Mouse (Mus musculus) forebrain, embryonic 11.5 days (tissue): ENCODE results near the gene Rai2. TPM values are rescaled to one million over a fixed set of nuclear protein-coding genes. Genes with fewer than 3 reads are reported as not detected.
A peak's percentile ranks its signal among the peaks of the same experiment; 100 is the strongest.
"Not testable (repeated sequence)": the region's sequence is repeated elsewhere in the genome, so short reads cannot be mapped to it uniquely, and the experiment has no call there.

Source experiments
- ATAC-seq: fragments of 200-750 bp; cut with Nextera tagmentation; replicated peaks from 2 replicates; pipeline ENCODE4 v1.8.0; 2017; ENCODE audit warnings: moderate TSS enrichment; ENCODE audit not compliant: low FRiP score
- DNase-seq: peaks from one replicate; pipeline ENCODE4 v3.0.0-alpha.2; 2017; ENCODE audit warnings: low spot score
- H3K27ac ChIP-seq: fragments of 300-500 bp; sonication (generic); 2 replicates; pipeline ENCODE4 v1.5.1; 2014; ENCODE audit warnings: low read depth, low read length
- H3K27me3 ChIP-seq: fragments of 300-500 bp; sonication (generic); 2 replicates; pipeline ENCODE4 v1.6.1; 2014; ENCODE audit warnings: mild to moderate bottlenecking, low read length, mixed read lengths; ENCODE audit not compliant: control insufficient read depth, insufficient read depth
- H3K36me3 ChIP-seq: fragments of 300-500 bp; sonication (generic); 2 replicates; pipeline ENCODE4 v1.6.1; 2014; ENCODE audit warnings: mild to moderate bottlenecking, low read length, moderate library complexity, mixed read lengths; ENCODE audit not compliant: control insufficient read depth, insufficient read depth
- H3K4me1 ChIP-seq: fragments of 300-500 bp; sonication (generic); replicated peaks from 2 replicates; pipeline ENCODE4 v1.6.1; 2014; ENCODE audit warnings: low read length, mixed read lengths; ENCODE audit not compliant: control insufficient read depth, insufficient read depth
- H3K4me2 ChIP-seq: fragments of 300-500 bp; sonication (generic); 2 replicates; pipeline ENCODE4 v1.6.1; 2014; ENCODE audit warnings: low read depth, mild to moderate bottlenecking, low read length, moderate library complexity, mixed read lengths; ENCODE audit not compliant: severe bottlenecking
- H3K4me3 ChIP-seq: fragments of 300-500 bp; sonication (generic); 2 replicates; pipeline ENCODE4 v1.5.1; 2014; ENCODE audit warnings: low read depth, low read length
- H3K9ac ChIP-seq: fragments of 300-500 bp; sonication (generic); 2 replicates; pipeline ENCODE4 v1.6.1; 2014; ENCODE audit warnings: low read length
- H3K9me3 ChIP-seq: fragments of 300-500 bp; sonication (generic); 2 replicates; pipeline ENCODE4 v1.6.1; 2016; ENCODE audit warnings: low read length, mixed read lengths; ENCODE audit not compliant: control insufficient read depth
- WGBS: fragments of 180-500 bp; shearing (Covaris S2); extraction: QIAGEN DNeasy Blood & Tissue Kit; methylation state at CpG from one replicate; pipeline ENCODE4 v1.1.7; 2014; 5-methylcytosine and 5-hydroxymethylcytosine counted together
- polyA plus RNA-seq: library from polyadenylated mRNA; unstranded; fragments of >200 nt; fragmentation: Nextera tagmentation; extraction: Ambion mirVana; gene quantifications from 2 replicates; pipeline ENCODE4 v1.2.1, GENCODE M21; 2014

Gene Rai2
- polyA plus RNA-seq, 1 experiment from 2014 or later: 6.0 TPM

DNA sequence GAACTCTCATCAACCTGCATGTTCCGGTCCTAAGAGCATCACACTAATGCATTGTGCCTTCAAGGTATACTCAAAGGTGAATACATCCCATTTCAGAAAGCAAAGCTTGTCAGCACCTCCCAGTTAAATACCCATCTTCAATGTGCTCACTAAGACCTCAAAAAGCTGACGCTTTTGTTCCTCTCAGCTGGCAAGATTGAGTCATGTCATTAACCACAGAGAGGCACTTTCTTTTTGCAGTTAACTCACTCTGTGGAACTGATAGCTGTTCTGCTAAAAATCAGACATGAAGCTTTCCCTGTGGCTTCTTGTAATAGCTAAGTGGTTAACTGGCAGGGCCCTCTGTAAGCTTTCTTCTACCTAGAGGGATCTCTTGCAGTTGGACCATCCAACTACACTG, 36.6 kb downstream of the Rai2 start:
- Histone ChIP-seq H3K36me3 (no peaks in the 10 kb centered on the region), H3K9me3 (no peaks in the 10 kb centered on the region), H3K4me1 (no peaks in the 10 kb centered on the region), H3K4me2 (no peak overlapping the region), H3K9ac (no peak overlapping the region), H3K27ac (no peak overlapping the region), H3K4me3 (no peak overlapping the region), H3K27me3 (peaks cover 7% of the 10 kb centered on the region; the same call in 1 of the 2 replicates)
- ATAC-seq: no peak
- 67% methylated on average over 2 of the region's 2 CpGs for WGBS
- DNase-seq: no peak

DNA sequence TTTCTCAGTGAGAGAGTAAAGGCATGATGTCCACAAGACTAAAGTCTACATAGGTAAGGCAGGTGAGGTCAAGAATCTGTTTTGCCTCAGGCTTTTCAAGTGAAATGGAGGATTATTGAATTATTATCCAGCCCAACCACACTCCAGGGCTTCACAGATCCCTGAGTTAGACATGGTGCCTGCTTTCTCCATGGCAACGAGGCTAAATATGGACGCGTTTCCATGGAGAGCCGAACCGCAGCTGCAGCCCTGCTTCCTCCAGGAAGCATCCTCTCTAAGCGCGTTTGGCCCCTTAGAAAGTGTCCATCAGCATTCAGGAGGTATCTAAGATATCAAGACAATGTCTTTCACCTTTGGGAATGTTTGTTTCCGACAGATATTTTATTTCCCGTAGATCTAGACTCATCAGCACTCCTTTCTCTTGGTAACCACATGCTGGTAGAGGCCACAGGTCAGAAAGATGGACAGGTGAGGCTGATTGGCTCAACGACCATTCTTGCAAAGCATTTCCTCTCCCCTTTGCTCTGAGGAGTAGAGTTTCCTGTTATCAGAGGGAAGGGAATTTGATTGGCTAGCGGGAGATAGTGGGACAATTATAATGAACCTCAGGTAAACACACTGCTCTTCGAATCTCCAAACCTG, 59.6 kb downstream of the Rai2 start:
- Histone ChIP-seq H3K4me2 (no peak overlapping the region), H3K36me3 (no peaks in the 10 kb centered on the region), H3K27me3 (peaks cover 13% of the 10 kb centered on the region), H3K27ac (no peak overlapping the region), H3K4me1 (no peaks in the 10 kb centered on the region), H3K4me3 (no peak overlapping the region), H3K9me3 (no peaks in the 10 kb centered on the region), H3K9ac (no peak overlapping the region)
- DNase-seq: peak; percentile 62
- 52% methylated on average over 12 of the region's 12 CpGs for WGBS
- ATAC-seq: peak; percentile 76; the same call in 1 of the 2 replicates

DNA sequence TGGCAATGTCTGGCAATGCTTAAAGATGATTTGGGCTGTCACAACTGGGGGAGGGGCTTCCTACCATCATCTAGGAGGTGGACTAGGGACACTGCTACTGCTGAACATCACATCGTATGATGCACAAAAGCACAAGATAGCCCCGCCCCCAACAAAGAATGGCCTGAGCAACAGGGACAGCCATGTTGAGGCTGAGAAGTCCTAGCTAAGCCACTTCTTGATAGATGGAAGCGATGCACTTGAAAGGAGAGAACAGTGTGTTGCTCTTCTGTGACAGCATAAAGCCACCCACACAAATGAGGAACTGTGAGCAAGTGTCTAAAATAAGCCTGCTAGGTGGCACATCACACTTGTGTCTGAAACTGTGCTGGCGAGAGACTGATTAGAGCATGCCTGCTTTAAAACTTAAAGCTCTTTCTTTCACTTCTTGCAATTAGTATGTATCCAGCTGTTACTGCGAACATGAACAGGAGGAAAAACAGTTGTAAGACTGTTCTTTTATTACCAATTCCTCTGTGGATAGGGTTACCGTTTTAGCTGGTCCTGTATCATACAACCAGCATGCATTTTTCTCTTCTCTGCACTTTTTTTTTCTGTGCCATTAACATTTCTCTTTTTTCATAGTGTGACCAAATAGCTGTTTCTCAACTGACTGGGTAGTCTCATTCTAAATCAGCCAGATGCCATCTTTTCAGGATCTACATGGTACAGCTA, 63.6 kb downstream of the Rai2 start:
- H3K27me3 ChIP-seq: peaks cover 12% of the 10 kb centered on the region
- no peak overlapping the region for H3K4me2 ChIP-seq
- no peak for DNase-seq
- WGBS: 81% methylated on average over 6 of the region's 6 CpGs
- H3K4me1 ChIP-seq: no peaks in the 10 kb centered on the region
- no peaks in the 10 kb centered on the region for H3K36me3 ChIP-seq
- no peak overlapping the region for H3K27ac ChIP-seq
- peak; percentile 55 for ATAC-seq
- no peak overlapping the region for H3K9ac ChIP-seq
- no peaks in the 10 kb centered on the region for H3K9me3 ChIP-seq
- no peak overlapping the region for H3K4me3 ChIP-seq

DNA sequence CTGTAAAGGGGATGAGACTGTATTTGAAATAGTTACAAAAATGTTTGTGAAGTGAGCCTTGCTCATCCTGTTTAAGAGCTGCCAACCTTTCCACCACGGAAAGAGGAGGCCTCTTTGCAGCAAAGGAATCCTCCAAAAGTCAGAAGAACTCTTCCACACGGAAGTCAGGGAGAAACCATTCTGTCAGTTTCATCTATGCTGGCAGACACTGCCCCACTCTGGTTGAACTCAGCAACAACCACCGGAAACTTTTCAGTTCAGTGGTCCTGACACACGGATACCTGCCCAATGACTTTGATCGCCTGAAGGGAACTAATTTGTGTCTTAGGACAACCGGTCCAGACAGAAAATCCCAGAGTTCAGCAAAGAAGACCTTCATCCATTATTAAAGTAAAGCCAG, 73.3 kb downstream of the Rai2 start:
- ATAC-seq: no peak
- Histone ChIP-seq H3K4me3 (no peak overlapping the region), H3K36me3 (no peaks in the 10 kb centered on the region), H3K9me3 (no peaks in the 10 kb centered on the region), H3K4me1 (no peaks in the 10 kb centered on the region), H3K9ac (no peak overlapping the region), H3K27me3 (peaks cover 12% of the 10 kb centered on the region), H3K27ac (no peak overlapping the region), H3K4me2 (no peak overlapping the region)
- DNase-seq: no peak
- WGBS: 32% methylated on average over 6 of the region's 6 CpGs

- ATAC-seq, H3K9ac ChIP-seq, H3K27me3 ChIP-seq, H3K36me3 ChIP-seq, H3K9me3 ChIP-seq, H3K4me3 ChIP-seq, H3K27ac ChIP-seq, DNase-seq, H3K4me1 ChIP-seq, H3K4me2 ChIP-seq: not testable (repeated sequence)
- 13% methylated on average over 2 of the region's 2 CpGs for WGBS
Measured at GRCm38 (mm10) chrX:161826186-161826585, 109.3 kb downstream of the Rai2 start.
